Mouse (Mus musculus): ENCODE data around the gene Pnma1. TPM values are rescaled to one million over a fixed set of nuclear protein-coding genes. Genes with fewer than 3 reads are reported as not detected.

Pnma1 gene
- total and polyA plus RNA-seq, 2 experiments from 2014 or later: 0.31 TPM; not detected in 1

GRCm38 (mm10) chr12:84192741-84193641, 44.7 kb upstream of the Pnma1 start:
- peak; percentile 21 for ATAC-seq (ENCODE audit: insufficient read depth, low read depth)
- Histone ChIP-seq H3K9ac (replicated peaks; ENCODE audit: low read depth, low read length) (peak overlapping the region; percentile 95), H3K9me3 (replicated peaks; ENCODE audit: control insufficient read depth, low read length) (no peaks in the 10 kb centered on the region), H3K4me2 (ENCODE audit: low read depth, low read length) (peak overlapping the region; percentile 100), H3K4me1 (ENCODE audit: control insufficient read depth, insufficient read depth) (peaks cover 47% of the 10 kb centered on the region), H3K27me3 (ENCODE audit: control insufficient read depth, insufficient read depth, low read length) (no peaks in the 10 kb centered on the region), H3K36me3 (replicated peaks; ENCODE audit: control insufficient read depth, insufficient read depth, low read length) (no peaks in the 10 kb centered on the region), H3K27ac (ENCODE audit: low read depth) (peak overlapping the region; percentile 99), H3K4me3 (ENCODE audit: low read depth, low read length) (peak overlapping the region; percentile 81)
- peak; percentile 69 for DNase-seq (ENCODE audit: low spot score)
- WGBS: under 1% methylated on average over 88 of the region's 102 CpGs
- no peak for TF ChIP-seq CTCF (IDR thresholded peaks at IDR 0.05; ENCODE audit: low read depth)

GRCm38 (mm10) chr12:84192280-84192679, 44.0 kb upstream of the Pnma1 start:
- peak overlapping the region; percentile 99; the same call in 1 of the 2 replicates for H3K27ac ChIP-seq (ENCODE audit: low read depth)
- peak overlapping the region; percentile 100 for H3K4me2 ChIP-seq (ENCODE audit: low read depth, low read length)
- peaks cover 54% of the 10 kb centered on the region for H3K4me1 ChIP-seq (ENCODE audit: control insufficient read depth, insufficient read depth)
- TF ChIP-seq EP300 (IDR thresholded peaks at IDR 0.05; ENCODE audit: low read depth): no peak
- no peak for TF ChIP-seq CTCF (IDR thresholded peaks at IDR 0.05; ENCODE audit: low read depth)
- peak overlapping the region; percentile 95 for H3K9ac ChIP-seq (replicated peaks; ENCODE audit: low read depth, low read length)
- ATAC-seq (ENCODE audit: insufficient read depth, low read depth) (no peak), DNase-seq (ENCODE audit: low spot score) (no peak)
- H3K36me3 ChIP-seq (replicated peaks; ENCODE audit: control insufficient read depth, insufficient read depth, low read length): no peaks in the 10 kb centered on the region
- H3K27me3 ChIP-seq (ENCODE audit: control insufficient read depth, insufficient read depth, low read length): no peaks in the 10 kb centered on the region
- 9% methylated on average over 13 of the region's 13 CpGs for WGBS
- no peaks in the 10 kb centered on the region for H3K9me3 ChIP-seq (replicated peaks; ENCODE audit: control insufficient read depth, low read length)
- H3K4me3 ChIP-seq (ENCODE audit: low read depth, low read length): peak overlapping the region; percentile 81

- Histone ChIP-seq H3K9me3 (replicated peaks; ENCODE audit: control insufficient read depth, low read length) (no peaks in the 10 kb centered on the region), H3K4me3 (ENCODE audit: low read depth, low read length) (peak overlapping the region; percentile 81), H3K9ac (replicated peaks; ENCODE audit: low read depth, low read length) (0 out of 2 replicates have a peak overlapping the region, but pooled peaks have one; percentile 95), H3K27me3 (ENCODE audit: control insufficient read depth, insufficient read depth, low read length) (no peaks in the 10 kb centered on the region), H3K27ac (ENCODE audit: low read depth) (no peak overlapping the region), H3K4me2 (ENCODE audit: low read depth, low read length) (peak overlapping the region; percentile 100), H3K4me1 (ENCODE audit: control insufficient read depth, insufficient read depth) (peaks cover 59% of the 10 kb centered on the region), H3K36me3 (replicated peaks; ENCODE audit: control insufficient read depth, insufficient read depth, low read length) (no peaks in the 10 kb centered on the region)
- no peak for ATAC-seq (ENCODE audit: insufficient read depth, low read depth)
- 53% methylated on average over 5 of the region's 5 CpGs for WGBS
- TF ChIP-seq EP300 (IDR thresholded peaks at IDR 0.05; ENCODE audit: low read depth) (no peak), CTCF (IDR thresholded peaks at IDR 0.05; ENCODE audit: low read depth) (no peak)
- DNase-seq (ENCODE audit: low spot score): no peak
Measured at GRCm38 (mm10) chr12:84191770-84192169, 43.5 kb upstream of the Pnma1 start.

- no peak for DNase-seq (ENCODE audit: low spot score)
- WGBS: 84% methylated on average over 7 of the region's 7 CpGs
- no peak overlapping the region for H3K9ac ChIP-seq (replicated peaks; ENCODE audit: low read depth, low read length)
- no peaks in the 10 kb centered on the region for H3K9me3 ChIP-seq (replicated peaks; ENCODE audit: control insufficient read depth, low read length)
- peak overlapping the region; percentile 100 for H3K4me2 ChIP-seq (ENCODE audit: low read depth, low read length)
- H3K27ac ChIP-seq (ENCODE audit: low read depth): no peak overlapping the region
- peaks cover 64% of the 10 kb centered on the region for H3K4me1 ChIP-seq (ENCODE audit: control insufficient read depth, insufficient read depth)
- TF ChIP-seq CTCF (IDR thresholded peaks at IDR 0.05; ENCODE audit: low read depth): no peak
- TF ChIP-seq EP300 (IDR thresholded peaks at IDR 0.05; ENCODE audit: low read depth): no peak
- H3K36me3 ChIP-seq (replicated peaks; ENCODE audit: control insufficient read depth, insufficient read depth, low read length): no peaks in the 10 kb centered on the region
- no peak for ATAC-seq (ENCODE audit: insufficient read depth, low read depth)
- no peak overlapping the region for H3K4me3 ChIP-seq (ENCODE audit: low read depth, low read length)
- no peaks in the 10 kb centered on the region for H3K27me3 ChIP-seq (ENCODE audit: control insufficient read depth, insufficient read depth, low read length)
Measured at GRCm38 (mm10) chr12:84191190-84191589, 42.9 kb upstream of the Pnma1 start.

GRCm38 (mm10) chr12:84190151-84190820, 42.0 kb upstream of the Pnma1 start:
- ATAC-seq (ENCODE audit: insufficient read depth, low read depth) (no peak), DNase-seq (ENCODE audit: low spot score) (no peak)
- Histone ChIP-seq H3K9ac (replicated peaks; ENCODE audit: low read depth, low read length) (no peak overlapping the region), H3K9me3 (replicated peaks; ENCODE audit: control insufficient read depth, low read length) (no peaks in the 10 kb centered on the region), H3K4me3 (ENCODE audit: low read depth, low read length) (no peak overlapping the region), H3K27me3 (ENCODE audit: control insufficient read depth, insufficient read depth, low read length) (no peaks in the 10 kb centered on the region), H3K36me3 (replicated peaks; ENCODE audit: control insufficient read depth, insufficient read depth, low read length) (no peaks in the 10 kb centered on the region), H3K4me1 (ENCODE audit: control insufficient read depth, insufficient read depth) (peaks cover 66% of the 10 kb centered on the region), H3K4me2 (ENCODE audit: low read depth, low read length) (no peak overlapping the region; the same call in 1 of the 2 replicates), H3K27ac (ENCODE audit: low read depth) (no peak overlapping the region)
- no peak for TF ChIP-seq EP300 (IDR thresholded peaks at IDR 0.05; ENCODE audit: low read depth)
- TF ChIP-seq CTCF (IDR thresholded peaks at IDR 0.05; ENCODE audit: low read depth): no peak
- WGBS: 36% methylated on average over 15 of the region's 15 CpGs
